Mouse (Mus musculus): ENCODE data around the gene Rusc1. TPM values are rescaled to one million over a fixed set of nuclear protein-coding genes. Genes with fewer than 3 reads are reported as not detected.

The Rusc1 gene
- total and polyA plus RNA-seq, 3 experiments, result 40.8 to 58.9 TPM; not detected in 1

DNA sequence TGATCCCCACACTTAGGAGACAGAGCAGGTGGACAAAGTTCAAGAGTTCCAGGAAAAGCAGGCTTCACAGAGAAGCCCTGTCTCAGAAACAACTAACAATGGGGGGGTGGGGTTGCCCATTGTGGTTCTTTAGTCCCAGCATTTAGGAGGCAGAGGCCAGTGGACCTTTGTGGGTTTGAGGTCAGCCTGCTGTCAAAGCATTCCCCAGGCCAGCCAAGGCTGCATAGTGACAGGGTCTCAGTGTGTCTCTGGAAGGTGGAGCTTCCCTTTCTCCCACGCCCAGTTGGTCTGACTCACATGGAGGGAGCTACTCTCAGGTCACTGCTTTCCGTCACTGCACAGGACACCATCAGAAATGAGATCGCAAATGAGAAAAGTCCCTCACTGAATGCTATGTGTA, 31.4 kb downstream of the Rusc1 start:
- H3K79me2 ChIP-seq (ENCODE audit: control insufficient read depth, insufficient read depth, low read length, poor library complexity), result no peaks in the 10 kb centered on the region
- peaks cover 0 to 72% of the 10 kb centered on the region in 2 experiments; a peak in 2 of 4 replicates for H3K36me3 ChIP-seq (ENCODE audit: control insufficient read depth in 1 of 2, insufficient read depth in 2 of 2, low read length in 2 of 2)
- H3K27ac ChIP-seq (ENCODE audit: control insufficient read depth, low read depth, low read length), result no peak overlapping the region
- H3K27me3 ChIP-seq (ENCODE audit: control insufficient read depth in 1 of 2, insufficient read depth in 2 of 2, low read length in 2 of 2), result no peaks in the 10 kb centered on the region
- no peak for DNase-seq (ENCODE audit: low read depth, low spot score)
- H3K9me3 ChIP-seq (replicated peaks; ENCODE audit: insufficient read depth, low read length), result no peaks in the 10 kb centered on the region
- no peak overlapping the region for H3K9ac ChIP-seq (ENCODE audit: control insufficient read depth, low read depth, low read length, poor library complexity, severe bottlenecking)
- TF ChIP-seq GABPA (IDR thresholded peaks at IDR 0.05; ENCODE audit: low read depth, low read length), result no peak
- no peak for TF ChIP-seq KAT2A (conservative IDR thresholded peaks at IDR 0.05; ENCODE audit: low read depth, low read length)
- TF ChIP-seq NELFE (IDR thresholded peaks at IDR 0.05; ENCODE audit: low read depth, low read length), result no peak
- no peak for TF ChIP-seq USF1 (IDR thresholded peaks at IDR 0.05; ENCODE audit: low read depth, low read length)
- H3K4me3 ChIP-seq (ENCODE audit: control insufficient read depth in 1 of 2, insufficient read depth in 1 of 2, low read depth in 2 of 2, low read length in 2 of 2), result no peak overlapping the region
- H3K4me1 ChIP-seq (ENCODE audit: control insufficient read depth in 1 of 2, insufficient read depth in 2 of 2, low read length in 2 of 2), result no peaks in the 10 kb centered on the region

GRCm38 (mm10) chr3:89058783-89059182, 34.3 kb downstream of the Rusc1 start:
- DNase-seq (ENCODE audit: low read depth, low spot score), result peak; percentile 78
- Histone ChIP-seq H3K27ac (ENCODE audit: control insufficient read depth, low read depth, low read length) (no peak overlapping the region), H3K4me3 (ENCODE audit: control insufficient read depth in 1 of 2, insufficient read depth in 1 of 2, low read depth in 2 of 2, low read length in 2 of 2) (no peak overlapping the region), H3K9me3 (replicated peaks; ENCODE audit: insufficient read depth, low read length) (no peaks in the 10 kb centered on the region), H3K79me2 (ENCODE audit: control insufficient read depth, insufficient read depth, low read length, poor library complexity) (no peaks in the 10 kb centered on the region), H3K27me3 (ENCODE audit: control insufficient read depth in 1 of 2, insufficient read depth in 2 of 2, low read length in 2 of 2) (no peaks in the 10 kb centered on the region), H3K9ac (ENCODE audit: control insufficient read depth, low read depth, low read length, poor library complexity, severe bottlenecking) (no peak overlapping the region), H3K36me3 (ENCODE audit: control insufficient read depth in 1 of 2, insufficient read depth in 2 of 2, low read length in 2 of 2) (peaks cover 0 to 75% of the 10 kb centered on the region in 2 experiments; a peak in 2 of 4 replicates), H3K4me1 (ENCODE audit: control insufficient read depth in 1 of 2, insufficient read depth in 2 of 2, low read length in 2 of 2) (no peaks in the 10 kb centered on the region)
- TF ChIP-seq GATA1 (IDR thresholded peaks at IDR 0.05; ENCODE audit: low read depth, low read length) (no peak), RAD21 (IDR thresholded peaks at IDR 0.05; ENCODE audit: low read depth, low read length) (peak; percentile 71), ZMIZ1 (IDR thresholded peaks at IDR 0.05; ENCODE audit: low read depth, low read length) (no peak), POLR2AphosphoS2 (IDR thresholded peaks at IDR 0.05; ENCODE audit: low read length) (no peak), CTCF (IDR thresholded peaks at IDR 0.05 in 2 of 3, conservative IDR thresholded peaks at IDR 0.05 in 1 of 3; ENCODE audit: control insufficient read depth in 1 of 3, insufficient read depth in 1 of 3, low read depth in 2 of 3, low read length in 3 of 3, poor library complexity in 1 of 3, severe bottlenecking in 1 of 3) (peak; percentile 76 to 78 (median 77)), NELFE (IDR thresholded peaks at IDR 0.05; ENCODE audit: low read depth, low read length) (no peak), ETS1 (IDR thresholded peaks at IDR 0.05; ENCODE audit: low read depth, low read length) (no peak), USF2 (IDR thresholded peaks at IDR 0.05; ENCODE audit: borderline replicate concordance in 1 of 2, insufficient read depth in 1 of 2, low read depth in 1 of 2, low read length in 2 of 2) (no peak), KAT2A (conservative IDR thresholded peaks at IDR 0.05; ENCODE audit: low read depth, low read length) (no peak), BHLHE40 (IDR thresholded peaks at IDR 0.05; ENCODE audit: borderline replicate concordance, low read depth, low read length) (no peak), EP300 (IDR thresholded peaks at IDR 0.05; ENCODE audit: low read depth in 1 of 2, low read length in 2 of 2) (no peak), ZNF384 (IDR thresholded peaks at IDR 0.05; ENCODE audit: low read depth, low read length) (no peak), ZC3H11A (IDR thresholded peaks at IDR 0.05; ENCODE audit: low read depth, low read length) (peak; percentile 34; the same call in 1 of the 2 replicates), MAX (IDR thresholded peaks at IDR 0.05; ENCODE audit: low read length) (no peak), SMC3 (IDR thresholded peaks at IDR 0.05; ENCODE audit: low read depth, low read length) (peak; percentile 64), TBP (IDR thresholded peaks at IDR 0.05; ENCODE audit: low read depth, low read length) (no peak)
